Mouse (Mus musculus): Measurements from ENCODE around the gene Fus. TPM values are rescaled to one million over a fixed set of nuclear protein-coding genes. Genes with fewer than 3 reads are reported as not detected.
"Not testable (repeated sequence)": the region's sequence is repeated elsewhere in the genome, so short reads cannot be mapped to it uniquely, and the experiment has no call there.

The Fus gene
- polyA plus RNA-seq, 1 experiment from 2014 or later = 390 TPM

DNA sequence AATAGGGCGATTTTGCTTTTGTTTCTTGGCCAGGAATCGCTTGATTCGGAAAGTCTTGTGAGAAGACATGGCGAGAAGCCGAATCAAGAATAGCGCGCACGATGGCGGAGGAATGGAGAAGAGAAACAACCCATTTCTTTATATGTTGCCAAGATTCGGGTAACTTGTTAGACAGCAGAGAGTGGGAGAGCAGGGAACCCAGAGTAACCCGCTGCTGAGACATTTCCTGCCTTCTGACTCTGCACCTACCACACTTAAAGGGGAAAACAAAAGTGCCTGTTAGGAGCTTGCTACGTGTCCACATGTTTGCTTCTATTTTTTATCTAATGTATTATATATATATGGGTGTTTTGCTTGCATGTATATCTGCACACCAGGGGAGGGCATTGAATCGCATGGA lies 45.9 kb downstream of the Fus start:
- Histone ChIP-seq H3K27ac (no peak overlapping the region), H3K9ac (no peak overlapping the region), H3K36me3 (no peaks in the 10 kb centered on the region), H3K27me3 (peaks cover 10% of the 10 kb centered on the region), H3K9me3 (no peaks in the 10 kb centered on the region), H3K4me3 (no peak overlapping the region), H3K4me2 (no peak overlapping the region), H3K4me1 (peaks cover 10% of the 10 kb centered on the region; the same call in 1 of the 2 replicates)
- ATAC-seq (ENCODE audit: insufficient number of reproducible peaks, low FRiP score, low TSS enrichment, low read depth) = no peak
- 86% methylated on average over 13 of the region's 13 CpGs for WGBS

DNA sequence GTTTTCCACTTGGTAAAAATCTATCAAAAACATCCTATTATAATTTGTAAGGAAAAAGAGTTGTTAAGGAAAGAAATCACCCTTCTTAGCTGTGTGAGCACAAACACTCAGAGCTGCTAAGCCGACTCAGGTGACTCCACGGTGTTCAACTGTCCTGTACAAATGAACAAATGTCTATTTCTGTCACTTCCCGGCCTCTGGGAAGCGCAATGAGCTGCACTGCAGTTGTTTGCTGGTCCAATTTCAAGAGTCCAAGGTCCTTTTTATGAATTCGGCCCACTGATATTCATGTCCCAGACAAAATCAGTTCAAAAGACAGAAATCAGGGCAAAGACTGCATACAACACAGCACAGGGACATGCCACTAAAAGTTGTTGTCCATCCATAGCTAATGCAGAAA lies 48.9 kb downstream of the Fus start:
- ATAC-seq (ENCODE audit: insufficient number of reproducible peaks, low FRiP score, low TSS enrichment, low read depth); H3K4me1 ChIP-seq; H3K4me2 ChIP-seq; H3K9ac ChIP-seq; H3K9me3 ChIP-seq; H3K27ac ChIP-seq; H3K4me3 ChIP-seq; H3K27me3 ChIP-seq; H3K36me3 ChIP-seq: not testable (repeated sequence)
- 80% methylated on average over 5 of the region's 5 CpGs for WGBS

DNA sequence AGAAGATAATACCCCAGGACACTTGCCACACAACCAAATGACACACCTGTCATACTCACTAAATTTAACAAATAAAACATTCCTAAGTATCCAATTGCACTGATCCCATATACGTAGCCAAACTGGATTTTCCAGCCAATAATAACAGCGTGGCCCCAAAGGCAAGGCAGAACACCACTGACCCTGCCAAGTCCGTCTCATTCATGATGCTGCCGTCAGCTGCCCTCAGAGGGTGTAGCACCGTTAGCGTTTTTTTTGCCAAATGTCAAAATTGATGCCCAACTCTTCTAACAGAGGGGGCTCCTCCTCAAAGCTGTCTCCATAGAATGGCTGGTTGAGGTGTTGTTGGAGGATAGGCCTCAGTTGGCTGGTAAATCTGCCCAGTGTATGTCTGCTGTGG lies 49.4 kb downstream of the Fus start:
- Histone ChIP-seq H3K4me3 (no peak overlapping the region), H3K36me3 (no peaks in the 10 kb centered on the region), H3K27me3 (no peaks in the 10 kb centered on the region), H3K9ac (no peak overlapping the region), H3K4me1 (0 out of 2 replicates have a peak, but pooled peaks cover 5% of the 10 kb centered on the region), H3K27ac (no peak overlapping the region), H3K9me3 (no peaks in the 10 kb centered on the region), H3K4me2 (no peak overlapping the region)
- ATAC-seq (ENCODE audit: insufficient number of reproducible peaks, low FRiP score, low TSS enrichment, low read depth) = no peak
- WGBS = 61% methylated on average over 6 of the region's 6 CpGs

DNA sequence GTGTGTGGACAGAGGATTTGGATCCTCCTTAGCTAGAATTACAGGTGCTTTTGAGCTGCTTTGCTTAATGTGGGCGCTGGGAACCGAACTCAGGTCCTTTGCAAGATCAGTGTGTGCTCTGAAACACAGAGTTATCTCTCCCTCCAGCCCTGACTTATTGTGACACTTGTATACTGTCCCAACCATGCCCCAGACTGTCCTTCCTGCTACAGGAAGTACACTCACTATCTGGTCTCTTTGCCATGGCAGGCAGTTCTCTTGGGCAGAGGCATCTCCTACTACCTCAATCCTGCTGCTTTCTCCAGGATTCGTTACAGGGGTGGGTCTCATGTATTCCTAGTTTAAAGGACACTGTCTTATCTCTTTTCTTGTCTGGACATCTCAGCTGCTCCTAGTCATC lies 51.0 kb downstream of the Fus start:
- no peak overlapping the region for H3K27ac ChIP-seq
- no peak overlapping the region for H3K4me3 ChIP-seq
- H3K4me2 ChIP-seq = no peak overlapping the region
- H3K9me3 ChIP-seq = no peaks in the 10 kb centered on the region
- H3K36me3 ChIP-seq = no peaks in the 10 kb centered on the region
- no peaks in the 10 kb centered on the region for H3K27me3 ChIP-seq
- WGBS = 89% methylated on average over 3 of the region's 3 CpGs
- no peak for ATAC-seq (ENCODE audit: insufficient number of reproducible peaks, low FRiP score, low TSS enrichment, low read depth)
- 0 out of 2 replicates have a peak, but pooled peaks cover 5% of the 10 kb centered on the region for H3K4me1 ChIP-seq
- no peak overlapping the region for H3K9ac ChIP-seq

DNA sequence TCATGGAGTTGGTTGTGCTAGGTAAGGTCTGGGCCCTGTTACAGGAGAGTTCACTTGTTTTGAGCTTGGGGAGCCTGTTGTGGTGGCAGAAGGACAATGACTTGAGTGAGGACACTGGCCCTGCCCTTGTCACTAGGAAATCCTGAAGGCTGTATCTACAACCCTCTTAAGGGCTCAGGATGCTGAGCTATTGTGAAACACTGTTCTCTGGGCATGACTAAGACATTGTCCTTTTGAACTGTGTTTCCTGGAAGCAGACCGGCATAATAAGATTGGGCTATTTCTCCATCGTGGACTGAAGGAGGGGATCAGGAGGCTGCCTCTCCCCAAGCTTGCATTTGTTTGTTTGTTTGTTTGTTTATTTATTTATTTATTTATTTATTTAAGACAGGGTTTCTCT lies 51.9 kb downstream of the Fus start:
- Histone ChIP-seq H3K4me3 (no peak overlapping the region), H3K27me3 (no peaks in the 10 kb centered on the region), H3K4me2 (no peak overlapping the region), H3K9me3 (no peaks in the 10 kb centered on the region), H3K27ac (no peak overlapping the region), H3K9ac (no peak overlapping the region), H3K36me3 (no peaks in the 10 kb centered on the region), H3K4me1 (0 out of 2 replicates have a peak, but pooled peaks cover 5% of the 10 kb centered on the region)
- ATAC-seq (ENCODE audit: insufficient number of reproducible peaks, low FRiP score, low TSS enrichment, low read depth) = no peak
- WGBS = 83% methylated on average over 2 of the region's 2 CpGs

DNA sequence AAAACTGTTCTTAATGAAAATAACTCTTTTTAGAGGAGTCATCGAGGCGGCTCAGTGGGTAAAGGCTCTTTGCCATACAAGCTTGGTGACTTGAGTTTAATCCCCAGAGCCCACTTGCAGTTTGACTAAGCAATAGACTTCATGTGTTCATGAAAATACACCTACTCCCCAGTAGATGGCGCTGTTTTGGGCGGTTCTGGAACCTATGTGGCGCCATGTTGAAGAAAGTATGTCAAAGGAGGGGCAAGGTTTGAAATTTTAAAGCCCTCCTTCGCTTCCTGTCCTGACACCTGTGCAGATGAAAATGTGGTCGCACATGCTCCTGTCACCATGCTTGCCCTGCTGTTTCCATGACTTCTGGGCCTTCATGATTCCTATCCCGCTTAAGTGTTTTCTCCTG lies 55.7 kb downstream of the Fus start:
- H3K4me1 ChIP-seq = no peaks in the 10 kb centered on the region
- no peaks in the 10 kb centered on the region for H3K36me3 ChIP-seq
- H3K4me3 ChIP-seq = no peak overlapping the region
- 65% methylated on average over 8 of the region's 8 CpGs for WGBS
- H3K27me3 ChIP-seq = no peaks in the 10 kb centered on the region
- no peak overlapping the region for H3K4me2 ChIP-seq
- no peaks in the 10 kb centered on the region for H3K9me3 ChIP-seq
- ATAC-seq (ENCODE audit: insufficient number of reproducible peaks, low FRiP score, low TSS enrichment, low read depth) = no peak
- H3K9ac ChIP-seq = no peak overlapping the region
- no peak overlapping the region for H3K27ac ChIP-seq

DNA sequence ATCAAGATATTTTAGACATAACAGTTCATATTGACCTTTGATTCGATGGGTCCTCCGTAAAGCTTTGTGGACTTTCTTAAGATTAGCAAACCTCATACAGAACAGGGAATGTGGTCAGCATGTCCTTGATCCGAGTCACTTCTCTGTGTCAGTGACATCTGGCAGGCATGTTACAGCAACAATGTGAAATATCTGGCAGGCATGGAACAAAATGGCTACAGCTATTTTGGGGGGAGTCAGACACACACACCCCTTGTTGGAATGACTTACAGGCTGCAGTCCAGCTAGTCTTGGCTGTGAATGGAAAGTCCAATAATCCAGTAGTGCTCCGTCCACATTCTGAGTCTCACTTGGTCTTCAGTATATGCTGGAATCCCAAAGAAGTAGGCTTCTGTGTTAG lies 56.3 kb downstream of the Fus start:
- 85% methylated on average over 4 of the region's 4 CpGs for whole genome bisulfite sequencing
- Histone ChIP-seq H3K4me2 (no peak overlapping the region), H3K27me3 (no peaks in the 10 kb centered on the region), H3K4me1 (no peaks in the 10 kb centered on the region), H3K36me3 (no peaks in the 10 kb centered on the region), H3K9me3 (no peaks in the 10 kb centered on the region), H3K27ac (no peak overlapping the region), H3K4me3 (no peak overlapping the region), H3K9ac (no peak overlapping the region)
- no peak for ATAC-seq (ENCODE audit: insufficient number of reproducible peaks, low FRiP score, low TSS enrichment, low read depth)

DNA sequence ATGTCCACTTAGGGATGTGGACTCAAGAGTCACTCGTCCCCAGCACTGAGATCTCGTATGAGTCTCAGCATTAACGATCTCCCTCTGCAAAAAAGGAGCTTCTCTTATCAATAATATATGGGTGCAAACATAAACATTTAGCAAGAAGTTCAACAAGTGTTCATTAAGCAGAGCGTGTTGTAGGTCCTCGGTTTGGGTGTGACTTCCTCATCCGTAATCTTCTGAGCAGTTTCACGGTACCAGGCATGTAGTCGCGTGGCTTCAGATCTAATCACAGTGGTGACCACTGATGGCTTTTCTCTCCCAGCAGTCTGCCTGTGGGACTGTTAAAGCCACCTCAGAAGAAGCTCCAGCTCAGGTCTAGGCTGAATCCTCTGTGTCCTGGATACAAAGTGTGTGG lies 57.1 kb downstream of the Fus start:
- H3K27ac ChIP-seq = no peak overlapping the region
- no peaks in the 10 kb centered on the region for H3K36me3 ChIP-seq
- no peak for ATAC-seq (ENCODE audit: insufficient number of reproducible peaks, low FRiP score, low TSS enrichment, low read depth)
- H3K4me3 ChIP-seq = no peak overlapping the region
- 89% methylated on average over 9 of the region's 9 CpGs for WGBS
- H3K9me3 ChIP-seq = no peaks in the 10 kb centered on the region
- no peak overlapping the region for H3K4me2 ChIP-seq
- H3K27me3 ChIP-seq = no peaks in the 10 kb centered on the region
- H3K9ac ChIP-seq = no peak overlapping the region
- H3K4me1 ChIP-seq = no peaks in the 10 kb centered on the region

DNA sequence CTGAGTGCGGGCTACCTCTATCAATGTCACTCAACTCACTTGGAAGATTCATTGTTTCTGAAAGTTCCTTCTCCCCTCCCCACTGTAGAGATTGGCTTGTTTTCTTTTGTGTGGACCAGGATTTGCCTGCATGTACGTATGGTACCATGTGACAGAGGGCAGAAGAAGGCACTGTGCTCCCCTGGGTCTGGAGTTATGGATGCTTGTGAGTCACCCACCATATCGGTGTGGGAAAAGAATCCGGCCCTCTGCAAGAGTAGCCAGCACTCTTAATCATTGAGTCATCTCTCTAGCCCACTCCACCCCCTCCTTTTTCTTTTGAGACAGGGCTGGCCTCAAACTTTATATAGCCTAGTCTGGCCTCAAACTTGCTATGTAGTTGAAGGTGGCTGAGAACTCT lies 57.7 kb downstream of the Fus start:
- 72% methylated on average over 4 of the region's 4 CpGs for WGBS
- Histone ChIP-seq H3K9ac (no peak overlapping the region), H3K9me3 (no peaks in the 10 kb centered on the region), H3K27me3 (no peaks in the 10 kb centered on the region), H3K36me3 (no peaks in the 10 kb centered on the region), H3K4me3 (no peak overlapping the region), H3K27ac (no peak overlapping the region), H3K4me2 (no peak overlapping the region), H3K4me1 (no peaks in the 10 kb centered on the region)
- no peak for ATAC-seq (ENCODE audit: insufficient number of reproducible peaks, low FRiP score, low TSS enrichment, low read depth)

DNA sequence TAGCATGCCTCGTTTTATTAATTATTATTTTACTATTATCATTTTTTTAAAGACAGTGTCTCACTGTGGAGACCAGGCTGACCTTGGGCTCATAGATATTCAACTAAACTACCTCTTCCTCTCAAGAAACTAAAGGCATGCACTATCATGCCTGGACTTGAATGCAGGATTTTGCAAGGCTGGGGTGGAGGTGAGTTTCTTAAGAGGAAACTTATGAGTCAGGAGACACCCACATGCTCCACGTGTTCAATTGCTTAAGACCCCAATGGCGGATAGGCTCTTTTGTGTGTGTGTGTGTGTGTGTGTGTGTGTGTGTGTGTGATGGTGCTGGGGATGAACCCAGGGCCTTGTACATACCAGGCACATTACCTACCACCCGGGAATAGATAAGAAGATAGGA lies 58.1 kb downstream of the Fus start:
- no peak for ATAC-seq (ENCODE audit: insufficient number of reproducible peaks, low FRiP score, low TSS enrichment, low read depth)
- no peak overlapping the region for H3K27ac ChIP-seq
- no peaks in the 10 kb centered on the region for H3K4me1 ChIP-seq
- no peak overlapping the region for H3K4me2 ChIP-seq
- no peaks in the 10 kb centered on the region for H3K27me3 ChIP-seq
- WGBS = 76% methylated on average over 4 of the region's 4 CpGs
- no peaks in the 10 kb centered on the region for H3K9me3 ChIP-seq
- H3K9ac ChIP-seq = no peak overlapping the region
- H3K36me3 ChIP-seq = no peaks in the 10 kb centered on the region
- H3K4me3 ChIP-seq = no peak overlapping the region

DNA sequence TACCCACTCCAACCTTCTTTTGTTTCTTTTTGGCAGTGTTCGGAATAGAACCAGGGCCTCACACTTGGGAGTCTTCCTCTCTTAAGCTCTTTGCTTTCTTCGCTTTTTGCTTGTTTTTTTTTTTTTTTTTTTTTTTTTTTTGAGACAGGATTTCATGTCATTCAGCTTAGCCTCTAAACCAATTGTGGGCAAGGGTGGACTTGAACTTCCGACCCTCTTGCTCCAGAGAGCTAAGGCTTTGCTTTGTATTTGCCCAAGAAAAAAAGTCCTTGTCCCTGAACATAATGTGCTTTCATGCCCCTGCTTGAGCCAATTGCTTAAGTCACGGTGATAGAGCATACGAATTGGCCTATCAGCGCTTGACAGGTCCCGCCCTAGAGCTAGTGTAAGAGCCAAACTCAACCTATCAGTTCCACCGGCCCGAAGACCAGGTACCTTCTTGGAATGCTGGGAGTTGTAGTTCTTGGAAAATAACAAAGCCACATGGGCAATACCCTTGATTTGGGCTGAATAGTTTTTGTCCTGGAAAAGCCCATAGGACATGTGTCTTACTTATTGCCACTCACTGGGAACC lies 64.2 kb downstream of the Fus start:
- no peaks in the 10 kb centered on the region for H3K9me3 ChIP-seq
- H3K27ac ChIP-seq = no peak overlapping the region
- no peak overlapping the region for H3K4me3 ChIP-seq
- H3K4me2 ChIP-seq = no peak overlapping the region
- no peak for ATAC-seq (ENCODE audit: insufficient number of reproducible peaks, low FRiP score, low TSS enrichment, low read depth)
- WGBS = 41% methylated on average over 9 of the region's 9 CpGs
- no peaks in the 10 kb centered on the region for H3K36me3 ChIP-seq
- H3K27me3 ChIP-seq = no peaks in the 10 kb centered on the region
- no peak overlapping the region for H3K9ac ChIP-seq
- H3K4me1 ChIP-seq = no peaks in the 10 kb centered on the region

DNA sequence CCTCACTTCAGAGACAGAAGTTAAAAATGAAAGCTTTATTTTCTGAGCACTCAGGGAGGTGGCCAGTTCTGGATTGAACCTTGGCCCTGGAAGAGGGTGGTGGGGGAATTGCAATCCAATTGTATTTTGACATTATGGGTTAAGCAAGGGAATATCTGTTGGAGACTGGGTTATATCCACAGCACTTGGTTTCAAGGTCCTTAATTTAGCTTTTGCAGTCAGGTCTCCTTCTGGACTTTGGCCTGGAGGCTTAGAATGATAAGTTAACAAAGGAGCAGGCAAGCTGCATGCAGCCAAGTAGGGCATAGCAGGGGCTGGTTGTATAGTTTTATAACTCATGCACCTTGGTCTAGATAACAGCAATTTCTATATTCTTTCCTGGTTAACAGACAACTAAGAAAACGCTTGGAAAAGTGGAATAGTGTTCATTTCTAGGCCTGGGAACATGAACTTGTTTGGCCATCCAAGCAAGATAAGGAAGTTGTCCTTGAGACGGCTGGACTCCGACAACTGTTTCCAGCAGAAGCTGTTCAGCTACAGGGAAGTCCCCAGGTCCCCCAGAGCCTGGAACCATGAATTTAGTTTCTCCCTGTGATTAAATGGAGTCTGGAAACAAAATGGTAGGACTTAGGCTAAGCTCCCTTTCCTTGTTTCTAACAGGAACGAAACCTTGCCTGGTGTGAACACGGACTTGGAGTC lies 65.2 kb downstream of the Fus start:
- Histone ChIP-seq H3K9ac (no peak overlapping the region), H3K27me3 (no peaks in the 10 kb centered on the region), H3K4me3 (no peak overlapping the region), H3K27ac (no peak overlapping the region), H3K36me3 (no peaks in the 10 kb centered on the region), H3K4me2 (no peak overlapping the region), H3K9me3 (no peaks in the 10 kb centered on the region), H3K4me1 (no peaks in the 10 kb centered on the region)
- no peak for ATAC-seq (ENCODE audit: insufficient number of reproducible peaks, low FRiP score, low TSS enrichment, low read depth)
- WGBS = 87% methylated on average over 5 of the region's 5 CpGs

DNA sequence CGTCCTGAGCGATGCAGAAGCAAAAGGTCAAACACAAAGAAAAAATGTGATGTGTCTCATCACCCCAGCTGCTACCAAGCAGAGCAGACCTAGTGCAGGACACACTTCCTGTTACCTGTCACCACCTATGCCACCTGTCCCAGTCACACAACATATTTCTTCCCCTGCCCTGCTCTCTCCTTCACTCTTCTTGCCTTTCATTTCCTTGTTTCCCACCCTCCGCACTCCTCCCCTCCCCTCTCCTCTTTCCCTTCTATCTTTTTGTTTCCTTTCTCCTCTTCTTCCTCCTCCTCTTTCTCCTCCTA lies 65.7 kb downstream of the Fus start:
- ATAC-seq (ENCODE audit: insufficient number of reproducible peaks, low FRiP score, low TSS enrichment, low read depth) = no peak
- H3K9ac ChIP-seq = no peak overlapping the region
- H3K9me3 ChIP-seq = no peaks in the 10 kb centered on the region
- no peak overlapping the region for H3K4me2 ChIP-seq
- no peak overlapping the region for H3K4me3 ChIP-seq
- no peaks in the 10 kb centered on the region for H3K4me1 ChIP-seq
- no peaks in the 10 kb centered on the region for H3K36me3 ChIP-seq
- H3K27me3 ChIP-seq = no peaks in the 10 kb centered on the region
- 88% methylated on average over 3 of the region's 3 CpGs for WGBS
- no peak overlapping the region for H3K27ac ChIP-seq
